In the genomic region with DNA sequence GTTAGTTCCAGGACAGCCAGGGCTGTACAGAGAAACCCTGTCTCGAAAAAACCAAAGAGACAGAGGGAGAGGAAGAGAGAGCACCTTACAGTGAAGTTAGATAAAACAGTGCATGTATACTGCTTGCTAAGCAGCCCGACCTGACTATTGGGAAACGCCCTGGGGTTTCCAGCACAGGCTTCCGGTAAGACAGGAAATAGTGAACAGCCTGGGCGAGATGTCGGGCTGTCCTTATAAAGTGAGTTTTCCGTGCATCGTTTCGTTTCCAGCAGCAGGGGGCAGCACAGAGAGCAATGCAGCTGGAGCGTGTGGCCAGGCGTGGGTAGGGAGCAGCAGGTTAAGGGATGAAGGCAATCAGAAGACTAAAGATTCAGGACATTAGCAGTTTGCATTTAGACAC, we compare ENCODE assay signal across 7 mouse cellular contexts. TPM values are rescaled to one million over a fixed set of nuclear protein-coding genes. Genes with fewer than 3 reads are reported as not detected.
A peak's percentile ranks its signal among the peaks of the same experiment; 100 is the strongest.
DNase-seq lines count a peak whose midpoint lies in the region; ATAC-seq and TF ChIP-seq lines count a peak whose summit lies in the region.

No protein-coding gene starts in this region.

- H3K27ac ChIP-seq in cortical plate, adult 2 months (ENCODE audit: insufficient read depth, low read length): no peak overlapping the region

- no peak overlapping the region for H3K4me3 ChIP-seq in cortical plate, adult 2 months (ENCODE audit: insufficient read depth, low read length)

- TF ChIP-seq POLR2A in cortical plate, adult 2 months (IDR thresholded peaks at IDR 0.05; ENCODE audit: extremely low read depth, insufficient read depth, low read length): no peak

- peak; percentile 97 for ATAC-seq in activated CD4-positive, CD25-positive, alpha-beta regulatory T cell, adult 4 months
- peak; percentile 99 for ATAC-seq in inflammation-experienced regulatory T-cells, adult 6 months
- peak; percentile 99 for ATAC-seq in megakaryocyte progenitor cell, adult 5-6 weeks (replicated peaks; ENCODE audit: poor library complexity)

- no peaks in the 10 kb centered on the region for H3K4me1 ChIP-seq in cortical plate, adult 2 months (ENCODE audit: control insufficient read depth, insufficient read depth, low read length)

- peak; percentile 71 for DNase-seq in gastrocnemius, postnatal 25 days
- DNase-seq in left cerebral cortex, postnatal 14 days (ENCODE audit: low spot score in 2 of 2): peak; percentile 62 to 67
- DNase-seq in right cerebral cortex, adult 2 months (ENCODE audit: low spot score in 2 of 2): peak; percentile 56 to 68

- TF ChIP-seq CTCF in cortical plate, adult 2 months (IDR thresholded peaks at IDR 0.05; ENCODE audit: extremely low read depth, insufficient read depth, low read length): peak; percentile 76

- intact Hi-C loops in left cerebral cortex, postnatal 14 days (cut with DNase I): no loop called here

RNA-seq across cellular contexts. Expression of gene Zmiz2, which starts 23.0 kb away (rescaled TPM):
- polyA plus RNA-seq in activated CD4-positive, CD25-positive, alpha-beta regulatory T cell, adult 4 months (2017; shearing (Covaris generic)): 10 to 100 TPM; 42.3 to 51.7 TPM
- 105 and 108 TPM in 2 replicates for polyA plus RNA-seq in cortical plate, adult 2 months (2012; rRNA removed)
- total RNA-seq in gastrocnemius, postnatal 25 days (2021): 10 to 100 TPM; 37.4 to 43.0 TPM
- polyA plus RNA-seq in inflammation-experienced regulatory T-cells, adult 6 months (2017; shearing (Covaris generic)): 10 to 100 TPM; 40.6 to 60.2 (median 44.9) TPM
- 100 to 1,000 TPM; 202 to 213 TPM for total RNA-seq in left cerebral cortex, postnatal 14 days (2021)
- total RNA-seq in megakaryocyte progenitor cell, adult 5-6 weeks (2015): 40.9 and 42.0 TPM in 2 replicates
- total RNA-seq in megakaryocyte progenitor cell, adult 5-6 weeks (2017): 8.2 and 11.9 TPM in 2 replicates

RNA-seq across cellular contexts. Expression of gene Ppia, which starts 49.4 kb away (rescaled TPM):
- polyA plus RNA-seq in activated CD4-positive, CD25-positive, alpha-beta regulatory T cell, adult 4 months (2017; shearing (Covaris generic)): 1,000 to 10,000 TPM; 2,979 to 3,385 TPM
- 2,439 and 2,636 TPM in 2 replicates for polyA plus RNA-seq in cortical plate, adult 2 months (2012; rRNA removed)
- 100 to 1,000 TPM; 197 to 277 TPM for total RNA-seq in gastrocnemius, postnatal 25 days (2021)
- polyA plus RNA-seq in inflammation-experienced regulatory T-cells, adult 6 months (2017; shearing (Covaris generic)): 1,000 to 10,000 TPM; 2,486 to 3,282 (median 2,929) TPM
- 1,000 to 10,000 TPM; 2,019 to 2,143 TPM for total RNA-seq in left cerebral cortex, postnatal 14 days (2021)
- total RNA-seq in megakaryocyte progenitor cell, adult 5-6 weeks (2015): 5,512 and 5,729 TPM in 2 replicates
- total RNA-seq in megakaryocyte progenitor cell, adult 5-6 weeks (2017): 1,825 and 2,581 TPM in 2 replicates

Comparison
In these comparisons a context has a peak if more than half of its experiments do, and no peak if none do; other contexts are left out.
1. RNA of gene Zmiz2, which starts 23.0 kb away (total RNA-seq): 202 to 213 TPM in left cerebral cortex, postnatal 14 days; 37.4 to 43.0 TPM in gastrocnemius, postnatal 25 days and 8.2 to 42.0 TPM in megakaryocyte progenitor cell, adult 5-6 weeks; every median in the first group is over 4 times any median in the second.
2. RNA of gene Ppia, which starts 49.4 kb away (total RNA-seq): 1,825 to 5,729 TPM in megakaryocyte progenitor cell, adult 5-6 weeks and 2,019 to 2,143 TPM in left cerebral cortex, postnatal 14 days; 197 to 277 TPM in gastrocnemius, postnatal 25 days; every median in the first group is over 4 times any median in the second.
3. Peak in every context shown above with its lines, with median percentiles within 50 percentile points of each other: ATAC-seq and DNase-seq.